Mouse (Mus musculus) E14TG2a.4 (cell line): Measurements from ENCODE around the gene Itpkb.

Experiments
- H3K27me3 ChIP-seq: 2 replicates; pipeline ENCODE4 v1.6.1; 2014; ENCODE audit warnings: low read length, control low read depth; ENCODE audit not compliant: insufficient read depth
- H3K36me3 ChIP-seq: 2 replicates; pipeline ENCODE4 v1.6.1; 2014; ENCODE audit warnings: low read length, control low read depth; ENCODE audit not compliant: insufficient read depth
- H3K4me1 ChIP-seq: replicated peaks from 2 replicates; pipeline ENCODE4 v1.6.1; 2014; ENCODE audit warnings: low read depth, low read length, control low read depth
- H3K4me3 ChIP-seq: replicated peaks from 2 replicates; pipeline ENCODE4 v1.5.1; 2014; ENCODE audit warnings: mild to moderate bottlenecking, low read length
- H3K9me3 ChIP-seq: 2 replicates; pipeline ENCODE4 v1.6.1; 2014; ENCODE audit warnings: low read length, control low read depth
- CTCF ChIP-seq: conservative IDR thresholded peaks from 2 replicates; pipeline ENCODE4 v1.5.1; 2014; ENCODE audit warnings: low read length
- NANOG ChIP-seq: IDR thresholded peaks from 2 replicates; pipeline ENCODE4 v1.6.1; 2014; ENCODE audit warnings: borderline replicate concordance, low read length, mixed read lengths
- POU5F1 ChIP-seq: IDR thresholded peaks from 2 replicates; pipeline ENCODE4 v1.6.1; 2014; ENCODE audit warnings: low read length, borderline replicate concordance

Itpkb gene

DNA sequence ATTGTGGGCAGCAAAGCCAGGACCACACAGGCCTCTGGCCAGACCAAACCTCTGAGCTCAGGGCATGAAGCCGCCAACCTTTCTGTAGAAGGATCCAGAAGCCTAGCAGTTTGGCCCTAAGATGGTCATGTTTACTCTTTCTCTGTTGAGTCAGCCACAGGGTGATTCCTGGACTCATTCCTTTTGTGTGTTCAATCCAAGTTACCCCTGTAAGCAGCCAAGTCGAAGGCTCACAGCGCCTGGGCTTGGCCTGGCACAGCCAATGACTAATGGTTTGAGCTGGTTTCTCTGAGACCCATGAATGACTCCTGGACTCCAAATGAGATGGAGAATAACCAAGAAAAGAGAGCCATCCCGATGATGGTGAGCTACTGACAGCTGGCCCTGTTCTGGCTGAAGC is 137.7 kb downstream of the Itpkb start:
- no peaks in the 10 kb centered on the region for H3K9me3 ChIP-seq
- TF ChIP-seq NANOG: no peak
- no peak for TF ChIP-seq CTCF
- TF ChIP-seq POU5F1: no peak
- peaks cover 7% of the 10 kb centered on the region; the same call in 1 of the 2 replicates for H3K27me3 ChIP-seq
- H3K4me3 ChIP-seq: no peak overlapping the region
- H3K36me3 ChIP-seq: no peaks in the 10 kb centered on the region
- H3K4me1 ChIP-seq: no peaks in the 10 kb centered on the region; the same call in 1 of the 2 replicates

- Histone ChIP-seq H3K4me3 (no peak overlapping the region), H3K9me3 (no peaks in the 10 kb centered on the region), H3K4me1 (no peaks in the 10 kb centered on the region), H3K27me3 (peaks cover 23% of the 10 kb centered on the region), H3K36me3 (no peaks in the 10 kb centered on the region)
- no peak for TF ChIP-seq POU5F1
- no peak for TF ChIP-seq NANOG
- no peak for TF ChIP-seq CTCF
Observed at GRCm38 (mm10) chr1:180473566-180473965, 143.3 kb downstream of the Itpkb start.
